ENCODE assay signal across 14 mouse cellular contexts in the genomic region with DNA sequence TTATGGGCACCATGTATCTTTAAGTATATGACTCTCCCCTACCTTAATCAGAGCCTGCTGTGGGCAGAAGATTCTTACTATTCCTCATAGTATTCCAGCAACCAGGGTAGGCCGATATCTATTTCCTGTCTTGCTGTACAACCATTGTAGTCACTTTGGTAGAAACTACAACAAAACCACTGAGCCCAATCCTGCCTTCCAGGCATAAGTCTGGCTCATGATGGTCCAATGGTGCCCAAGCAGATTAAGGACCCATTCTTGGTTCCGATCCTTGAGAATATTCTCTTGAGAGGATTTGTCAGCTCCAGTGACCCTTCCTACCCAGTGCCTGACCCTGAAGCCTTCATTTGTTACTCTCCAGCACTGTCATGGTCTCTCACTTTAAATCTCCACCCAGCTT.
"Had no signal": no experiment of that assay in that cellular context is flagged by ENCODE, and none has a peak within 500 bp of the region (broad histone marks: within the 10 kb centered on the region; RNA-seq: fewer than 3 reads in every experiment).

No protein-coding gene starts in this region.

- H3K4me3 ChIP-seq: neural tube, embryonic 13.5 days; neural tube, embryonic 15.5 days; stomach, embryonic 15.5 days had no signal

- H3K27ac ChIP-seq: neural tube, embryonic 13.5 days; neural tube, embryonic 15.5 days; stomach, embryonic 15.5 days; stomach, postnatal 0 days had no signal

- H3K36me3 ChIP-seq: neural tube, embryonic 13.5 days; neural tube, embryonic 15.5 days; stomach, embryonic 15.5 days had no signal

- H3K4me2 ChIP-seq: neural tube, embryonic 13.5 days; neural tube, embryonic 15.5 days; stomach, embryonic 15.5 days had no signal

- H3K9me3 ChIP-seq: neural tube, embryonic 13.5 days; neural tube, embryonic 15.5 days; stomach, embryonic 15.5 days had no signal

- DNase-seq: right cerebral cortex, postnatal 14 days; right cerebral cortex, postnatal 25 days; right cerebral cortex, postnatal 4 days; spleen, adult 18-20 months; thymus, adult 18-20 months; thymus, adult 2 months; thymus, postnatal 14 days; thymus, postnatal 25 days; thymus, postnatal 36 days; thymus, postnatal 4 days had no signal

- H3K4me1 ChIP-seq: neural tube, embryonic 15.5 days; stomach, embryonic 15.5 days had no signal

- H3K9ac ChIP-seq: neural tube, embryonic 13.5 days; neural tube, embryonic 15.5 days; stomach, embryonic 15.5 days had no signal

- H3K27me3 ChIP-seq: neural tube, embryonic 13.5 days; neural tube, embryonic 15.5 days; stomach, embryonic 15.5 days had no signal
